Mouse (Mus musculus): ENCODE data around the gene Arpc1a.

DNA sequence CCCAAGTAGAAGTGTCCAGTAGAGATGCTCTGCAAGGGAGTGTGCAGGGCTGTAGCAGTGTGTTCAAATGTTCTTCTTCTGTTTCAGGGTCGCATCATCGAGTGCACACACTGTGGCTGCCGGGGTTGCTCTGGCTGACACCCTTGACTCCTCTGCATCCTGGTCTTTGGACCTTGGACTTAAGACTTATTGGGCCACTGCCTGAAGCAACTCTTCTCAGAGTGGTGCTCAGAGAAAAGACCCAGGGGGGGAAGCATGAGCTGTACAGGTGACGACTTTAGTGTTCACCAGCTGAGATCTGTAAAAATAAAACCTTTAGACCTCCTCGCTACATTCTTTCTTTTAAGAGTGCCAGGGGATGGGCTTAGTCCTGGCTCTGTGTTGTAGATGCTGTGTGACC is 64.1 kb downstream of the Arpc1a start:
- no peak for TF ChIP-seq CTCF (IDR thresholded peaks at IDR 0.05; ENCODE audit: insufficient read depth, low read length)
- no peak for TF ChIP-seq POLR2A (IDR thresholded peaks at IDR 0.05; ENCODE audit: borderline replicate concordance, extremely low read depth, low read depth, low read length)

Measured in lung, adult 2 months (tissue).